Mouse (Mus musculus) hindbrain, embryonic 11.5 days (tissue): ENCODE results near the gene Tead1. TPM values are rescaled to one million over a fixed set of nuclear protein-coding genes. Genes with fewer than 3 reads are reported as not detected.

Experiments used
- ATAC-seq: fragments of 200-750 bp; cut with Nextera tagmentation; 2 replicates; pipeline ENCODE4 v1.8.0; 2017; ENCODE audit warnings: mild to moderate bottlenecking, moderate TSS enrichment, moderate library complexity; ENCODE audit not compliant: low FRiP score
- DNase-seq: peaks from one replicate; pipeline ENCODE4 v3.0.0-alpha.2; 2015; ENCODE audit warnings: low spot score
- H3K27ac ChIP-seq: fragments of 300-500 bp; sonication (generic); 2 replicates; pipeline ENCODE4 v1.5.1; 2014; ENCODE audit warnings: mild to moderate bottlenecking, low read depth, low read length
- H3K27me3 ChIP-seq: fragments of 300-500 bp; sonication (generic); 2 replicates; pipeline ENCODE4 v1.6.1; 2014; ENCODE audit warnings: mild to moderate bottlenecking, low read length, moderate library complexity, mixed read lengths; ENCODE audit not compliant: control insufficient read depth, insufficient read depth
- H3K36me3 ChIP-seq: fragments of 300-500 bp; sonication (generic); 2 replicates; pipeline ENCODE4 v1.6.1; 2014; ENCODE audit warnings: mild to moderate bottlenecking, low read length, moderate library complexity, mixed read lengths; ENCODE audit not compliant: control insufficient read depth, insufficient read depth
- H3K4me1 ChIP-seq: fragments of 300-500 bp; sonication (generic); replicated peaks from 2 replicates; pipeline ENCODE4 v1.6.1; 2014; ENCODE audit warnings: low read length, mixed read lengths; ENCODE audit not compliant: control insufficient read depth, insufficient read depth
- H3K4me2 ChIP-seq: fragments of 300-500 bp; sonication (generic); replicated peaks from 2 replicates; pipeline ENCODE4 v1.6.1; 2014; ENCODE audit warnings: mild to moderate bottlenecking, low read depth, low read length
- H3K4me3 ChIP-seq: fragments of 300-500 bp; sonication (generic); 2 replicates; pipeline ENCODE4 v1.5.1; 2014; ENCODE audit warnings: low read depth, low read length
- H3K9ac ChIP-seq: fragments of 300-500 bp; sonication (generic); 2 replicates; pipeline ENCODE4 v1.6.1; 2014; ENCODE audit warnings: low read depth, low read length
- H3K9me3 ChIP-seq: fragments of 300-500 bp; sonication (generic); 2 replicates; pipeline ENCODE4 v1.6.1; 2016; ENCODE audit warnings: low read length; ENCODE audit not compliant: control insufficient read depth
- WGBS: fragments of 180-500 bp; shearing (Covaris S2); extraction: QIAGEN DNeasy Blood & Tissue Kit; methylation state at CpG from one replicate; pipeline ENCODE4 v1.1.7; 2014; 5-methylcytosine and 5-hydroxymethylcytosine counted together
- polyA plus RNA-seq: library from polyadenylated mRNA; unstranded; fragments of >200 nt; fragmentation: Nextera tagmentation; extraction: Ambion mirVana; gene quantifications from 2 replicates; pipeline ENCODE4 v1.2.1, GENCODE M21; 2014

Gene Tead1
- polyA plus RNA-seq, 1 experiment from 2014 or later, result 23.2 TPM

DNA sequence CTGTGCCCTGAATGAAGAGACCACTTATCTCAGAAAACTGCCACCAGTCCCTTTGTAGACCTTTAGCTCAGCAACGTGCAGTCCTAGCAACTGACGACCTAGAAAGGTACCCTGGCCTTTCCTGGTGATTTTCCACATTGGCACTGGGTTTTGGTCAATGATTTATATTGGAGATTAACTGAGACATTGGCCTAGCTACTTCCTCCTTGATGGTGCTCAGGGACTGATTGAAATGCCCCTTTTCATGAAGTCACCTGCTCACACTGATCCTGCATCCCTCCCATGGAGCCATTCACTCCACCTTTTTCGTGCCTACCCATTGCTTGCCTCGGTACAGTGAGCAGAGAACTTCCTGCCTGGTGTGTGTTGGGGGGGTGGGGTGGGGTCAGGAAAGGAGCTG, 151.8 kb downstream of the Tead1 start:
- Histone ChIP-seq H3K4me3 (no peak overlapping the region), H3K36me3 (no peaks in the 10 kb centered on the region), H3K27me3 (no peaks in the 10 kb centered on the region), H3K9me3 (no peaks in the 10 kb centered on the region), H3K4me2 (no peak overlapping the region), H3K4me1 (peaks cover 14% of the 10 kb centered on the region), H3K27ac (no peak overlapping the region), H3K9ac (no peak overlapping the region)
- DNase-seq (no peak), ATAC-seq (no peak)
- WGBS, result 54% methylated on average over 4 of the region's 4 CpGs

DNA sequence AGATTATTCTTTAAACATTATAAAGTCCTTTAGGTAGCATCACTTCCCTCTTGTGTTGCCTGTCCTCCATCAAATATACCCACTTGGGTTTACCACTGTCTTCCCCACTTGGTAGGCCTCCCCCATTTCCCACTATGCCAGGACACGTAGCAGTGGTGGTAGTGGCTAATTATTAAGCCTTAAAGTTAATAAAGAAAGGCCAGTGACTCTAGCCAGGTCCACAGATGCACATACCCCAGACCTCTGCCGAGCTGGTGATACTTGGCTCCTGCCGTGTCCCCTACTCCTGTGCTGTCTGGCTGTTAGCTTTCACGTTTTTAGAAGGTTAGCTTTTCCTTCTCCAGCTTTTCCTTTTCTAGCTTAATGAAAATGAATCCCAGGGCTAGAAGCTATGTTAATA, 152.3 kb downstream of the Tead1 start:
- Histone ChIP-seq H3K4me1 (peaks cover 11% of the 10 kb centered on the region), H3K36me3 (no peaks in the 10 kb centered on the region), H3K27me3 (no peaks in the 10 kb centered on the region), H3K9me3 (no peaks in the 10 kb centered on the region), H3K4me2 (no peak overlapping the region), H3K27ac (no peak overlapping the region), H3K9ac (no peak overlapping the region), H3K4me3 (no peak overlapping the region)
- DNase-seq, result no peak
- no peak for ATAC-seq
- 61% methylated on average over 4 of the region's 4 CpGs for WGBS

DNA sequence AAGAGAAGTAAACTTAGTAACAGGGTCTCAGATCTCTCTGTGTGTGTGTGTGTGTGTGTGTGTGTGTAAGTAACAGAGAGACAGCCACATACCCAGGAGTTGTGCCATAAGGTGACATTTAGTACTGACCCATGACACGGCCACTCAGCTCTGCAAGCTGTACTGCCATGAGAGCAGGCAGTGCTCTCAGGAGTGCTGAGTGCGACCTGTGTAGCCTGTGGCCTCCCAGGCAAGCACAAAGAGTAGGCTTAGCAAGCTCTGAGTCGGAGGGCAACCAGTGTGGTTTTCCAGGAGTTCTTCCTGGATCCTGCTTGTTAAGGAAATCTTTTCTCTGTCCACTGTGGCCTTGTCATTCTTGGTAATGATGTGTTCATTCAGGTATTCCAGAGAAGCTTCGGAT, 154.0 kb downstream of the Tead1 start:
- Histone ChIP-seq H3K4me3 (no peak overlapping the region), H3K4me2 (no peak overlapping the region), H3K9ac (no peak overlapping the region), H3K36me3 (no peaks in the 10 kb centered on the region), H3K27me3 (no peaks in the 10 kb centered on the region), H3K4me1 (peaks cover 1% of the 10 kb centered on the region; the same call in 1 of the 2 replicates), H3K27ac (no peak overlapping the region), H3K9me3 (peaks cover 5% of the 10 kb centered on the region)
- 71% methylated on average over 4 of the region's 4 CpGs for WGBS
- DNase-seq, result no peak
- no peak for ATAC-seq

DNA sequence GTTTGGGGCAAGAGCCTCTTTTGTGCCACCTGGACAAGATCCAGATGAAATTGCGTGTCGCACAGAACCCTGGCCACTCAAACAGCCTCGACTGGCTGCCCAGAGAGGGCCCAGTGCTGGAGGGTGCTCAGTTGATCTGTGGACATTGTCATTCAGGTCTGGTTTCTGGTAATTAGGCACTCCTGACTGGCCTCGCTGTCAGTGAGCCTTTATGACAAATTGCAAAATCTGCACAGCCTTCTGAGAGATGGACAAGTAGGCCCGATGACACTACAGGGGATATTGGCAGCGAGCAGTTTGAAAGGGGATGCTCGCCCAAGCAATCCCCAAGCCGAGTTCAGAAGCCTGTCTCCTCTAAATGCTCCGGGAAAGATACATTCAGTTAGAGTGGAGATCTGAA, 157.0 kb downstream of the Tead1 start:
- 82% methylated on average over 9 of the region's 9 CpGs for WGBS

DNA sequence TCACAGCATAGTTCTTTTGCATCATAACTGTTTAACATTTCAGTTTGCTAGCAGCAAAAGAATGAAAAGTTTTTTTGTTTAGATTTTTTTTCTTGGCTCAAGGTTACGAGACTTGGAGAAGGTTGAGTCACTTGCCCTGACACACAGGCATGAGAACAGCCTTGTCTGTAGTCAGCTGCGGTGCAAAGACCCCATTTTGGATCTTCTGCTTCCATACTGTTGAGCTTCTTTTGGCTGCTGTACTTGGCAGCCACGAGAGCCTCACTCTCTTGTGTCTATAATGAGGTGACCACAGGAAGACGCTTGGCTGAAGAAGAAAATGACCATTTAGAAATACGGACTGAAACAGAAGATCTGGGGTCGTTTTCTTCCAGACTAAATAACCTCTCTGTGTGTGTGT, 159.0 kb downstream of the Tead1 start:
- Histone ChIP-seq H3K36me3 (no peaks in the 10 kb centered on the region), H3K9me3 (peaks cover 5% of the 10 kb centered on the region), H3K4me1 (peaks cover 8% of the 10 kb centered on the region), H3K4me2 (no peak overlapping the region), H3K4me3 (no peak overlapping the region), H3K27me3 (no peaks in the 10 kb centered on the region), H3K9ac (no peak overlapping the region), H3K27ac (no peak overlapping the region)
- DNase-seq (no peak), ATAC-seq (no peak)
- 90% methylated on average over 6 of the region's 6 CpGs for WGBS

More for the DNA sequence above, 157.0 kb downstream of the Tead1 start:
- DNase-seq (no peak), ATAC-seq (no peak)
- Histone ChIP-seq H3K36me3 (no peaks in the 10 kb centered on the region), H3K9me3 (peaks cover 5% of the 10 kb centered on the region), H3K4me3 (no peak overlapping the region), H3K4me1 (peaks cover 6% of the 10 kb centered on the region), H3K27me3 (no peaks in the 10 kb centered on the region), H3K4me2 (no peak overlapping the region), H3K9ac (no peak overlapping the region), H3K27ac (no peak overlapping the region)

DNA sequence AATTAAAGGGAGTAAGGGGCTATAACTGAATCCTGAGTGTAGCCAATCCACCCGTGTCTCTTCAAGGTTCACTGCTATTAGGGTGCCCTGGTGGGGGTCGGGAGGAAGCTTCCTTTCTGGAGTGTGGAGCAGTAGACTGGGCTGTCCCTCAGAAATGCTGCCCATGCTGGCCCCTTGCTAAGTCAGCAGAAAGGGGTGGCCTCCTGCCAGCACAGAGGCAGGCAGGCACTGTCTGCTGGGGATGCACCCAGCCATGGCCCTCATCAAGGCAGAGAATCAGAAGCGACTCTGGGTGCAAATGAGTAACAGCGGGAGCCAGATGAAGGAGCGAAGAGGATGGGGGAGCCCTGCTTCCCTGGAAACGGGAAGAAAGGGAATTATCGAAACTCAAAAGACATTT, 161.2 kb downstream of the Tead1 start:
- 15% methylated on average over 7 of the region's 7 CpGs for WGBS
- Histone ChIP-seq H3K4me2 (no peak overlapping the region), H3K4me1 (peaks cover 8% of the 10 kb centered on the region), H3K9ac (no peak overlapping the region; the same call in 1 of the 2 replicates), H3K9me3 (peaks cover 5% of the 10 kb centered on the region), H3K36me3 (no peaks in the 10 kb centered on the region), H3K4me3 (no peak overlapping the region), H3K27ac (0 out of 2 replicates have a peak overlapping the region, but pooled peaks have one; percentile 24), H3K27me3 (no peaks in the 10 kb centered on the region)
- DNase-seq (no peak), ATAC-seq (no peak)

DNA sequence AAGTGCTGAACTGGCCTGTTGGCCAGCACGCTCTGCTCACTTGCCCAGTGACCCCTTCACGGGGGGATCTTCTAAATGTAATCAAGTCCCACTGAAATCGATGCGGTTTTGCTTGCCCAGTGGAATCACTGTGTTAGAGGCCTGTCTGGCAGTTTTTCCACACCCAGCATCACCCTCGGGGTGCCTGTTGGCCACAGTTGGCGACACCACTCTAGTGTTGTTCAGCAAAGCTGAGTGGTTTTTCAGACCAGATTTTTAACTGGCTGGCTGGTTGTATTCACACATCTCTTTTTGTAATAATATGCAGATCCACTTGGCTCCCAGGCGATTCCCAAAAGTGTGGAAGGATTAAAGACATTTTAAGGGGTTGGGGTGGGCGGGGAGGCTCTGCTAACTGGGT, 161.8 kb downstream of the Tead1 start:
- Histone ChIP-seq H3K4me1 (peaks cover 8% of the 10 kb centered on the region), H3K4me3 (no peak overlapping the region), H3K9ac (no peak overlapping the region; the same call in 1 of the 2 replicates), H3K27me3 (no peaks in the 10 kb centered on the region), H3K27ac (peak overlapping the region; percentile 5; the same call in 1 of the 2 replicates), H3K36me3 (no peaks in the 10 kb centered on the region), H3K4me2 (no peak overlapping the region), H3K9me3 (peaks cover 5% of the 10 kb centered on the region)
- WGBS, result 35% methylated on average over 8 of the region's 8 CpGs
- no peak for DNase-seq
- ATAC-seq, result no peak

DNA sequence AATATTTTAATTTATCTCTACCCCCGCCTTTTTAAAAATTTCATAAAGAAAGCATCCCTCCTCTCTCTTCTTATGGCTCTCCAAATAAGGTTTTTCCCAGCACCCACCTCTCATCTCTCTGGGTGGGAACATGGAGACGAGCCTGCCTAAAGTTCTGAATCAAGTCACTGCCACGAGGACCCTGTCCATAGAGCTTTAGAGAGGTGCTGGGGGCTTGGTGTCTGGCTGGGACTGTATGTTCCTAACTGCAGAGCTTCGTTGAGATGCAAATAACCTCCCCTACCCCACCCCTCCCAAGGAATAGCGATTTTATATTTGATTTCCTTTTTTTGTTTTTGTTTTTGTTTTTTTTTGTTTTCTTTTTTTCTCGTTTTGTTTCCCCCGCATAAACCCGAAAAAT, 162.4 kb downstream of the Tead1 start:
- ATAC-seq, result no peak
- WGBS, result 14% methylated on average over 8 of the region's 8 CpGs
- DNase-seq, result no peak

DNA sequence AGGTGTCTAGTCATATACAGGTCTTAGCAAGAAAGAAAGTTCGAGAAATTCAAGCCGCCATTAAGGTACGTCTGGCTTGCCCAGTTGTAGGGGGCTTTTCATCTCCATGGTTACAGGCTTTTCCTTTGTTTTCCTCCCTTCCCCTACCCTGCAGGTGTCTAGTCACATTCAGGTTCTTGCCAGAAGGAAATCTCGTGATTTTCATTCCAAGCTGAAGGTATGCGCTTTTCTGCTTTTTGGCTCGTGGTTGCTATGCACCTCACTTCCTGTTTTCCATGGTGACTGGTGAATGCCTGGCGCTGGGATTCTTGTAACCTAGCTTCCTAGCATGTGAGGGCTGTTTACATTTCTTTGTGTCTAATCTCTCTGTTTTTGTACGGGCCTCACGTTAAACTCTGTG, 162.8 kb downstream of the Tead1 start:
- ATAC-seq, result peak; percentile 70; the same call in 1 of the 2 replicates
- Histone ChIP-seq H3K9me3 (peaks cover 5% of the 10 kb centered on the region), H3K4me1 (peaks cover 8% of the 10 kb centered on the region), H3K27ac (no peak overlapping the region), H3K36me3 (no peaks in the 10 kb centered on the region), H3K27me3 (no peaks in the 10 kb centered on the region), H3K4me3 (no peak overlapping the region), H3K9ac (no peak overlapping the region), H3K4me2 (peak overlapping the region; percentile 8; the same call in 1 of the 2 replicates)
- peak; percentile 70 for DNase-seq
- 9% methylated on average over 9 of the region's 9 CpGs for WGBS

More for the DNA sequence above, 162.4 kb downstream of the Tead1 start:
- no peaks in the 10 kb centered on the region for H3K27me3 ChIP-seq
- H3K9me3 ChIP-seq, result peaks cover 5% of the 10 kb centered on the region
- no peaks in the 10 kb centered on the region for H3K36me3 ChIP-seq
- H3K4me1 ChIP-seq, result peaks cover 8% of the 10 kb centered on the region
- peak overlapping the region; percentile 5; the same call in 1 of the 2 replicates for H3K27ac ChIP-seq
- no peak overlapping the region for H3K9ac ChIP-seq
- no peak overlapping the region for H3K4me3 ChIP-seq
- no peak overlapping the region; the same call in 1 of the 2 replicates for H3K4me2 ChIP-seq
